ENCODE assay signal across 28 mouse cellular contexts in genomic region chr17:23719455-23719854, GRCm38 (mm10). TPM values are rescaled to one million over a fixed set of nuclear protein-coding genes. Genes with fewer than 3 reads are reported as not detected.
"Had no signal": no experiment of that assay in that cellular context is flagged by ENCODE, and none has a peak within 500 bp of the region (broad histone marks: within the 10 kb centered on the region; RNA-seq: fewer than 3 reads in every experiment).

No protein-coding gene starts in this region.

- H3K9ac ChIP-seq: forebrain, postnatal 0 days; heart, embryonic 13.5 days; heart, embryonic 15.5 days; hindbrain, embryonic 14.5 days; limb, embryonic 12.5 days; liver, embryonic 13.5 days had no signal

- H3K4me2 ChIP-seq: heart, embryonic 11.5 days; heart, embryonic 13.5 days; heart, embryonic 15.5 days; hindbrain, embryonic 14.5 days; limb, embryonic 12.5 days; liver, embryonic 13.5 days had no signal

- H3K4me1 ChIP-seq: heart, embryonic 13.5 days; heart, embryonic 15.5 days; limb, embryonic 10.5 days; limb, embryonic 12.5 days had no signal

- DNase-seq: forebrain, postnatal 0 days; gastrocnemius, adult 2 months; gastrocnemius, postnatal 10 days; gastrocnemius, postnatal 25 days; heart, adult 11 months; heart, adult 2 months; heart, postnatal 14 days; heart, postnatal 36 days; kidney, adult 11 months; kidney, adult 2 months; kidney, postnatal 10 days; kidney, postnatal 25 days; kidney, postnatal 4 days; liver, embryonic 13.5 days had no signal

- ATAC-seq: forebrain, postnatal 0 days; hindbrain, postnatal 0 days; intestine, embryonic 16.5 days had no signal

- H3K36me3 ChIP-seq: heart, embryonic 13.5 days; heart, embryonic 15.5 days; limb, embryonic 10.5 days; limb, embryonic 12.5 days; liver, embryonic 13.5 days had no signal

- H3K27ac ChIP-seq: gastrocnemius, adult 2 months; heart, adult 2 months; heart, embryonic 13.5 days; heart, embryonic 15.5 days; hindbrain, embryonic 14.5 days; hindbrain, postnatal 0 days; layer of hippocampus, adult 2 months; left cerebral cortex, adult 2 months; limb, embryonic 10.5 days; limb, embryonic 12.5 days; liver, embryonic 13.5 days had no signal

- H3K9me3 ChIP-seq: heart, embryonic 13.5 days; heart, embryonic 15.5 days; limb, embryonic 10.5 days; limb, embryonic 12.5 days; liver, embryonic 13.5 days had no signal

- H3K4me3 ChIP-seq: gastrocnemius, adult 2 months; heart, adult 2 months; heart, embryonic 13.5 days; heart, embryonic 15.5 days; layer of hippocampus, adult 2 months; left cerebral cortex, adult 2 months; limb, embryonic 10.5 days; limb, embryonic 12.5 days; liver, embryonic 13.5 days had no signal

RNA-seq across cellular contexts. Expression of gene 1520401A03Rik, which starts 3.1 kb away (rescaled TPM):
- total RNA-seq: forebrain, postnatal 0 days; gastrocnemius, adult 2 months; gastrocnemius, postnatal 25 days; heart, adult 2 months; heart, postnatal 14 days; heart, postnatal 36 days; hematopoietic stem cell, adult 5-6 weeks; hindbrain, postnatal 0 days; liver, adult 2 months had no signal
- polyA plus RNA-seq: forebrain, postnatal 0 days; heart, adult 2 months; heart, embryonic 15.5 days; heart, postnatal 0 days; intestine, embryonic 16.5 days; kidney, adult 2 months; liver, adult 2 months had no signal

RNA-seq across cellular contexts. Expression of gene Kremen2, which starts 26.2 kb away (rescaled TPM):
- total RNA-seq: gastrocnemius, adult 2 months; gastrocnemius, postnatal 10 days; gastrocnemius, postnatal 25 days; heart, adult 2 months; heart, postnatal 14 days; heart, postnatal 36 days; hematopoietic stem cell, adult 5-6 weeks; liver, adult 2 months had no signal
- polyA plus RNA-seq: heart, postnatal 0 days had no signal

RNA-seq across cellular contexts. Expression of gene Cldn9, which starts 35.6 kb away (rescaled TPM):
- total RNA-seq: forebrain, postnatal 0 days; heart, adult 2 months; heart, postnatal 14 days; heart, postnatal 36 days; hematopoietic stem cell, adult 5-6 weeks; layer of hippocampus, postnatal 25 days; liver, adult 2 months had no signal
- polyA plus RNA-seq: heart, adult 2 months; heart, postnatal 0 days; liver, adult 2 months; liver, embryonic 13.5 days had no signal
